Mouse (Mus musculus) bone marrow, adult 2 months (tissue): ENCODE results near the gene Cpox.

Experiments
- CTCF ChIP-seq: fragments of 200-500 bp; IDR thresholded peaks from 2 replicates; pipeline ENCODE4 v1.5.1; 2011; ENCODE audit warnings: low read length, control low read depth; ENCODE audit not compliant: control insufficient read depth, insufficient read depth
- POLR2A ChIP-seq: fragments of 200-500 bp; IDR thresholded peaks from 2 replicates; pipeline ENCODE4 v1.6.1; 2011; ENCODE audit warnings: low read depth, mild to moderate bottlenecking, control low read depth, low read length, borderline replicate concordance; ENCODE audit not compliant: control insufficient read depth

DNA sequence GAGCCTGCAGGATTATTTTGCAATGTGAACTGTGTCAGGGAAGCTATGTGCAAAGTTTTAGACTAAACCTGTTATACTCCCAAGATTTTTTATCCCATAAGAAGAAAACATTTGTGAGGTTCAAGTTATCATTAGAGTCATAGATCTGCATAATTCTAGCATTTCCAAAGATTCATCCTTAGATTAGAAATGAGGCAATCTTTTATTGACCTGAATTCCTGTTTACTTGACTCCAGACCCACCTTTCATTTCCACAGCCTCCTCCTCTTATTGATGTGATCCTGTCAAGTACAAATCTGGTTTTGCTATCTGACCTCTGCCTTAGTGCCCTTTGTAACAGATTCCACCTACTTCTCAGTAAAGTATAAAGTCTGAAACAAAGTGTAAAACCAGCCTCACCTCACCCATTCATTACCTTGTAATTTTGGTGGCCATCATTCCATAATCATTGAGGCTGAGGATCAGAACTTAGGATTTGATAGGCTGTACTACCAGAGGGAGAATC is 7.8 kb upstream of the Cpox start:
- TF ChIP-seq CTCF = no peak
- no peak for TF ChIP-seq POLR2A
